Mouse (Mus musculus) lung, embryonic 15.5 days (tissue): ENCODE results near the gene Rgr. TPM values are rescaled to one million over a fixed set of nuclear protein-coding genes. Genes with fewer than 3 reads are reported as not detected.

Source experiments
- ATAC-seq: fragments of 200-750 bp; cut with Nextera tagmentation; 2 replicates; pipeline ENCODE4 v1.8.0; 2017; ENCODE audit warnings: moderate number of reproducible peaks, borderline replicate concordance; ENCODE audit not compliant: low FRiP score, low TSS enrichment; ENCODE audit errors: extremely low read depth
- H3K27ac ChIP-seq: fragments of 300-500 bp; sonication (generic); 2 replicates; pipeline ENCODE4 v1.5.1; 2015; ENCODE audit warnings: moderate library complexity, mild to moderate bottlenecking, inconsistent platforms
- H3K27me3 ChIP-seq: fragments of 300-500 bp; sonication (generic); 2 replicates; pipeline ENCODE4 v1.6.1; 2015; ENCODE audit warnings: inconsistent platforms
- H3K36me3 ChIP-seq: fragments of 300-500 bp; sonication (generic); 2 replicates; pipeline ENCODE4 v1.6.1; 2015; ENCODE audit warnings: inconsistent platforms
- H3K4me1 ChIP-seq: fragments of 300-500 bp; sonication (generic); 2 replicates; pipeline ENCODE4 v1.6.1; 2015; ENCODE audit warnings: inconsistent platforms
- H3K4me2 ChIP-seq: fragments of 300-500 bp; sonication (generic); 2 replicates; pipeline ENCODE4 v1.6.1; 2015; ENCODE audit warnings: inconsistent platforms, mild to moderate bottlenecking, moderate library complexity
- H3K4me3 ChIP-seq: fragments of 300-500 bp; sonication (generic); 2 replicates; pipeline ENCODE4 v1.5.1; 2015; ENCODE audit warnings: mild to moderate bottlenecking, inconsistent platforms
- H3K9ac ChIP-seq: fragments of 300-500 bp; sonication (generic); 2 replicates; pipeline ENCODE4 v1.6.1; 2015; ENCODE audit warnings: inconsistent platforms
- H3K9me3 ChIP-seq: fragments of 300-500 bp; sonication (generic); 2 replicates; pipeline ENCODE4 v1.6.1; 2016; ENCODE audit warnings: inconsistent platforms
- WGBS: fragments of 180-500 bp; shearing (Covaris S2); methylation state at CpG from one replicate; pipeline ENCODE4 v1.1.7; 2015; 5-methylcytosine and 5-hydroxymethylcytosine counted together
- polyA plus RNA-seq: library from polyadenylated mRNA; unstranded; fragments of >200 nt; fragmentation: Nextera tagmentation; extraction: Ambion mirVana; gene quantifications from 2 replicates; pipeline ENCODE4 v1.2.1, GENCODE M21; 2015

The Rgr gene
- polyA plus RNA-seq, 1 experiment from 2014 or later = not detected

DNA sequence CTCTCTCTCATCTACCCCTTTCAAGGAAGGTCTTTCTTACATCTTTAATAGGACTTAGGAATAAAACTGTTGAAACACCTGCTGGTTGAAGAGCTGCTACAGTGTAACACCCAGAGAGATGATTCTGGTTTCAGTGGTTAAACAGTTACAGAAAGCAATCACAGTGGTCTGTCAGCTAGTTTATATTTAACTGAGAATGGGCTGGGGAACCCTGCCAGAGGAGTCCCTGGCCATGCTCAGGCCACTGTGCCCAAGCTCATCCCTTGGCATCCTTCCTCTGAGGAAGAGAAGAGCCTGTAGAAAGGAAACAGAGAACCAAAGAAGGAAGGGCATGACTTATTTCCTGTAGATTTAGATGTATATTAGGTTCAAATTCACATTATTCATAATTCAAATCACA lies 59.0 kb downstream of the Rgr start:
- Histone ChIP-seq H3K4me2 (no peak overlapping the region), H3K4me1 (no peaks in the 10 kb centered on the region), H3K27me3 (no peaks in the 10 kb centered on the region), H3K27ac (no peak overlapping the region), H3K9me3 (no peaks in the 10 kb centered on the region), H3K36me3 (no peaks in the 10 kb centered on the region), H3K9ac (no peak overlapping the region), H3K4me3 (no peak overlapping the region)
- no peak for ATAC-seq

DNA sequence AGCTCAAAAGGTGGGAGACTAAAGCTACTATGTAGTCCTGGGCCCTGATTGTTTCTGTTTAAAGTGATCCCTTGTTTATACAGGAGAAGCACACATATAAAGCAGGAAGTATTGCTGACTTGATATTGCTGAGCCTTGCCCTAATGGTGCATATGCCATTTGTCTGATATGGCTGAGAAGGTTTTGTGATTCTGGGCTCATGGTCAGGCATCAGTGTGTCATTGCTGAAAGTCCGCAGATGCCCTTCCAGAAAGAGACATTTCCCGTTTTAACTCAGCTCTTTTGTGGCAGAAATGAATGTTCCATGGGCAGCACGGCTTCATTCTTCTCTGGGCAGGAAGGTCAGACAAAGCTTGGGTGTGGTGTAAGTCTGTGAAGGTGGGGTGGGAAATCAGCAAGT lies 63.1 kb downstream of the Rgr start:
- Histone ChIP-seq H3K4me2 (no peak overlapping the region), H3K9me3 (no peaks in the 10 kb centered on the region), H3K9ac (no peak overlapping the region), H3K4me3 (no peak overlapping the region), H3K4me1 (no peaks in the 10 kb centered on the region), H3K27me3 (no peaks in the 10 kb centered on the region), H3K27ac (no peak overlapping the region), H3K36me3 (no peaks in the 10 kb centered on the region)
- WGBS = 70% methylated on average over 3 of the region's 3 CpGs
- ATAC-seq = no peak

Other genes starting within 250 kb of the Rgr start
- gene Ccser2, start 80.2 kb downstream of the Rgr start, polyA plus RNA-seq = 36.6 and 38.6 TPM in 2 replicates
- gene Lrit1, start 5.9 kb upstream of the Rgr start, polyA plus RNA-seq = not detected in 2 replicates
- not detected in 2 replicates for gene Lrit2, start 19.0 kb upstream of the Rgr start, polyA plus RNA-seq
- 0.06 and 0.11 TPM in 2 replicates for gene Cdhr1, start 49.4 kb upstream of the Rgr start, polyA plus RNA-seq
- gene 2610528A11Rik, start 65.1 kb upstream of the Rgr start, polyA plus RNA-seq = 0.82 and 1.4 TPM in 2 replicates
- gene Ghitm, start 86.3 kb upstream of the Rgr start, polyA plus RNA-seq = 224 and 227 TPM in 2 replicates